Mouse (Mus musculus) myocyte (in vitro differentiated cells): ENCODE measurements around the gene Tmem63b. TPM values are rescaled to one million over a fixed set of nuclear protein-coding genes. Genes with fewer than 3 reads are reported as not detected.

ENCODE experiments used
- H3K27me3 ChIP-seq: one replicate; pipeline ENCODE4 v1.6.1; 2011; ENCODE audit not compliant: control insufficient read depth, insufficient read depth, insufficient read length
- H3K36me3 ChIP-seq: one replicate; pipeline ENCODE4 v1.6.1; 2011; ENCODE audit not compliant: control insufficient read depth, insufficient read depth
- H3K4me2 ChIP-seq: one replicate; pipeline ENCODE4 v1.6.1; 2011; ENCODE audit warnings: low read depth, control low read depth
- H3K4me3 ChIP-seq: one replicate; pipeline ENCODE4 v1.5.1; 2011; ENCODE audit warnings: mild to moderate bottlenecking, control low read depth, moderate library complexity
- H3K79me2 ChIP-seq: one replicate; pipeline ENCODE4 v1.6.1; 2011; ENCODE audit not compliant: control insufficient read depth, insufficient read depth
- H3ac ChIP-seq: one replicate; pipeline ENCODE4 v1.6.1; 2011; ENCODE audit not compliant: control insufficient read depth, insufficient read length
- CEBPB ChIP-seq: IDR thresholded peaks from 2 replicates; pipeline ENCODE4 v1.6.1; 2011; ENCODE audit warnings: mild to moderate bottlenecking, moderate library complexity; ENCODE audit not compliant: poor library complexity, insufficient read depth, severe bottlenecking
- E2F4 ChIP-seq: IDR thresholded peaks from one replicate; pipeline ENCODE4 v1.6.1; 2011; ENCODE audit warnings: mild to moderate bottlenecking, control low read depth, moderate library complexity; ENCODE audit not compliant: insufficient read depth
- MAX ChIP-seq: IDR thresholded peaks from one replicate; pipeline ENCODE4 v1.6.1; 2011; ENCODE audit warnings: low read depth, mild to moderate bottlenecking, control low read depth
- MYOD1 ChIP-seq, 3 experiments: IDR thresholded peaks; one replicate each; pipeline ENCODE4 v1.6.1; 2011; ENCODE audit warnings: control low read depth in 2 of 3, low read depth in 2 of 3, mild to moderate bottlenecking in 2 of 3, moderate library complexity in 1 of 3; ENCODE audit not compliant: insufficient read length in 2 of 3, control insufficient read depth in 1 of 3
- MYOG ChIP-seq, 3 experiments: IDR thresholded peaks; one replicate each; pipeline ENCODE4 v1.6.1; 2011; ENCODE audit warnings: control low read depth in 2 of 3, low read depth in 2 of 3, mild to moderate bottlenecking in 2 of 3; ENCODE audit not compliant: insufficient read length in 2 of 3, control insufficient read depth in 1 of 3, insufficient read depth in 1 of 3
- POLR2A ChIP-seq: IDR thresholded peaks from one replicate; pipeline ENCODE4 v1.6.1; 2011; ENCODE audit warnings: low read depth, mild to moderate bottlenecking, control low read depth, moderate library complexity; ENCODE audit not compliant: insufficient read length
- POLR2AphosphoS2 ChIP-seq: IDR thresholded peaks from one replicate; pipeline ENCODE4 v1.6.1; 2011; ENCODE audit warnings: low read depth, control low read depth; ENCODE audit not compliant: insufficient read length
- REST ChIP-seq: IDR thresholded peaks from one replicate; pipeline ENCODE4 v1.6.1; 2011; ENCODE audit warnings: mild to moderate bottlenecking, control low read depth, moderate library complexity; ENCODE audit not compliant: insufficient read depth, insufficient read length
- SRF ChIP-seq: IDR thresholded peaks from one replicate; pipeline ENCODE4 v1.6.1; 2011; ENCODE audit warnings: low read depth; ENCODE audit not compliant: control insufficient read depth, insufficient read length
- TCF12 ChIP-seq: IDR thresholded peaks from one replicate; pipeline ENCODE4 v1.6.1; 2011; ENCODE audit warnings: mild to moderate bottlenecking, control low read depth; ENCODE audit not compliant: poor library complexity, insufficient read depth, severe bottlenecking
- TCF3 ChIP-seq: IDR thresholded peaks from one replicate; pipeline ENCODE4 v1.6.1; 2011; ENCODE audit warnings: low read depth, control low read depth; ENCODE audit not compliant: insufficient read length
- USF1 ChIP-seq: IDR thresholded peaks from one replicate; pipeline ENCODE4 v1.6.1; 2011; ENCODE audit warnings: low read depth, mild to moderate bottlenecking, control low read depth, moderate library complexity
- polyA plus RNA-seq: library from polyadenylated mRNA; unstranded; fragments of >200 nt; fragmentation: generic; extraction: Trizol; gene quantifications from one replicate; pipeline ENCODE4 v1.2.1, GENCODE M21; 2012; ENCODE audit warnings: missing spikeins

The Tmem63b gene
- polyA plus RNA-seq, 1 experiment: 58.4 TPM

- peaks cover 2% of the 10 kb centered on the region for H3K27me3 ChIP-seq
- H3ac ChIP-seq: no peak overlapping the region
- TF ChIP-seq USF1 (no peak), MYOG (IDR thresholded peaks at IDR 0.05; ENCODE audit: control insufficient read depth in 1 of 3, insufficient read depth in 1 of 3, insufficient read length in 2 of 3, low read depth in 2 of 3) (no peak), POLR2A (no peak), CEBPB (no peak)
- H3K4me2 ChIP-seq: no peak overlapping the region
- H3K4me3 ChIP-seq: no peak overlapping the region
- no peaks in the 10 kb centered on the region for H3K79me2 ChIP-seq
- no peaks in the 10 kb centered on the region for H3K36me3 ChIP-seq
Observed at GRCm38 (mm10) chr17:45706796-45707195, 20.1 kb upstream of the Tmem63b start.

GRCm38 (mm10) chr17:45703187-45703586 lies 16.5 kb upstream of the Tmem63b start:
- Histone ChIP-seq H3K4me2 (peak overlapping the region; percentile 1), H3K36me3 (peaks cover 4% of the 10 kb centered on the region), H3ac (no peak overlapping the region), H3K79me2 (no peaks in the 10 kb centered on the region), H3K27me3 (peaks cover 7% of the 10 kb centered on the region), H3K4me3 (no peak overlapping the region)
- no peak for TF ChIP-seq SRF
- peak in 1 of 3 experiments; percentile 16 for TF ChIP-seq MYOG (IDR thresholded peaks at IDR 0.05; ENCODE audit: control insufficient read depth in 1 of 3, insufficient read depth in 1 of 3, insufficient read length in 2 of 3, low read depth in 2 of 3)
- no peak for TF ChIP-seq REST
- no peak for TF ChIP-seq POLR2AphosphoS2
- TF ChIP-seq MAX: no peak
- no peak for TF ChIP-seq CEBPB
- no peak for TF ChIP-seq USF1
- no peak for TF ChIP-seq TCF3
- no peak for TF ChIP-seq E2F4
- TF ChIP-seq MYOD1 (IDR thresholded peaks at IDR 0.05; ENCODE audit: control insufficient read depth in 1 of 3, insufficient read length in 2 of 3, low read depth in 2 of 3): peak in 2 of 3 experiments; percentile 23 to 42

GRCm38 (mm10) chr17:45702254-45702653 lies 15.5 kb upstream of the Tmem63b start:
- Histone ChIP-seq H3ac (no peak overlapping the region), H3K4me2 (no peak overlapping the region), H3K79me2 (no peaks in the 10 kb centered on the region)

DNA sequence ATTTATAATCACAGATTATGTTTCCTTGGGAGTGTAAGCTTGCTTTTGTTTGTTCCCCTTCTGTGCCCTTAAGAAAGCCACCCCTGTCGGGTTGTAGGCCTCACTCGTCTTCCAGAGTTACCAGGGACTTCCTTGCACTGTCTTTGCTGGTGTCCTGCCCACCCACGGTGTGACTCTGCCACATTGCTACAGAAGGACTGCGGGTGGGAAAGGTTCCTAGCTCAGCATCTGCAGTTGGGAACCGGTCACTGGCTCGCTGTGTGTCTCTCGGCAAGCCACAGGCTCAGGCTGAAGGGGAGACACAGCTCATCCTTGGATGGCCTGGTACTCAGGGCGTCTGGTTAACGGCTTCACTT lies 14.5 kb upstream of the Tmem63b start:
- H3K4me3 ChIP-seq: no peak overlapping the region

More at GRCm38 (mm10) chr17:45702254-45702653, 15.5 kb upstream of the Tmem63b start:
- H3K4me3 ChIP-seq: no peak overlapping the region
- H3K36me3 ChIP-seq: peaks cover 4% of the 10 kb centered on the region
- TF ChIP-seq REST (no peak), TCF3 (no peak), MYOD1 (IDR thresholded peaks at IDR 0.05; ENCODE audit: control insufficient read depth in 1 of 3, insufficient read length in 2 of 3, low read depth in 2 of 3) (no peak), USF1 (no peak), MAX (no peak), CEBPB (no peak), TCF12 (no peak), MYOG (IDR thresholded peaks at IDR 0.05; ENCODE audit: control insufficient read depth in 1 of 3, insufficient read depth in 1 of 3, insufficient read length in 2 of 3, low read depth in 2 of 3) (no peak), POLR2AphosphoS2 (no peak), E2F4 (no peak), POLR2A (no peak), SRF (no peak)
- peaks cover 7% of the 10 kb centered on the region for H3K27me3 ChIP-seq

GRCm38 (mm10) chr17:45700496-45701235 lies 14.0 kb upstream of the Tmem63b start:
- TF ChIP-seq REST: no peak
- Histone ChIP-seq H3K79me2 (peaks cover 7% of the 10 kb centered on the region), H3K4me3 (no peak overlapping the region), H3ac (no peak overlapping the region), H3K4me2 (no peak overlapping the region), H3K36me3 (peaks cover 4% of the 10 kb centered on the region), H3K27me3 (peaks cover 7% of the 10 kb centered on the region)

More for the DNA sequence above, 14.5 kb upstream of the Tmem63b start:
- Histone ChIP-seq H3K27me3 (peaks cover 7% of the 10 kb centered on the region), H3K36me3 (peaks cover 4% of the 10 kb centered on the region), H3ac (no peak overlapping the region), H3K4me2 (no peak overlapping the region), H3K79me2 (peaks cover 5% of the 10 kb centered on the region)
- TF ChIP-seq E2F4 (no peak), TCF12 (no peak), POLR2A (no peak), MYOG (IDR thresholded peaks at IDR 0.05; ENCODE audit: control insufficient read depth in 1 of 3, insufficient read depth in 1 of 3, insufficient read length in 2 of 3, low read depth in 2 of 3) (no peak), SRF (no peak)
